22 mouse cellular contexts compared by ENCODE assay signal in the genomic region with DNA sequence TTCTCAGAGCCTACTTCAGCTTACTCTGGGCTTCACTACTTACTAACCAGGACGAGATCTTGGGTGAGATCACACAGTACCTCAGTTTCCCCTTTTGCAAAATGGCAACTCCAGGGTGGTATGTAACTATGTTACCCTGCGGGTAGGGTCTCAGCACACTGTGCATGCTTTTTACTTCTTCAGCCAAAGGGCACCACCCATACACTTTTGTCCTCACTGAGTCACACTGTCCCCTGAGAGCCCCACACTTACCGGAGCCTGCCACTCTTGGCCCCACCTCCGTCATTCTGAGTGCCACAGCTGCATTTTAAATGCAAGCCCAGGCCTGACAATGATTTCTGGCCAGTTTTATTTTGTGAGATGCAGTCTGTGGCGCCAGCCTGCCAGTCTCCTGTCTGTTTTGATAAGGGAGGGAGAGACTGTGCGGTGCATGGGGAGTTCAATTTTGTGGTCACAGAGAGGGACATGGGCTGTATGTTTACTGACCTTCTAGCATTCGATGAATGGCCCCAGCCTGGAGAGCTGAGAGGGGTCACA. TPM values are rescaled to one million over a fixed set of nuclear protein-coding genes. Genes with fewer than 3 reads are reported as not detected.
DNase-seq lines count a peak whose midpoint lies in the region; ATAC-seq and TF ChIP-seq lines count a peak whose summit lies in the region.
"Had no signal": no experiment of that assay in that cellular context is flagged by ENCODE, and none has a peak within 500 bp of the region (broad histone marks: within the 10 kb centered on the region; RNA-seq: fewer than 3 reads in every experiment).

No protein-coding gene starts in this region.

- TF ChIP-seq CTCF in stomach, postnatal 0 days (IDR thresholded peaks at IDR 0.05; ENCODE audit: low read depth) = no peak

- no peak overlapping the region for H3K4me3 ChIP-seq in hindbrain, embryonic 10.5 days
- H3K4me3 ChIP-seq in hindbrain, embryonic 14.5 days (replicated peaks; ENCODE audit: low read length) = no peak overlapping the region
- H3K4me3 ChIP-seq in lung, embryonic 16.5 days (ENCODE audit: low read length) = no peak overlapping the region
- no peak overlapping the region for H3K4me3 ChIP-seq in stomach, postnatal 0 days (ENCODE audit: low read depth, low read length)
- H3K4me3 ChIP-seq: embryonic facial prominence, embryonic 12.5 days; heart, embryonic 15.5 days; kidney, embryonic 15.5 days had no signal

- no peaks in the 10 kb centered on the region for H3K9me3 ChIP-seq in hindbrain, embryonic 10.5 days
- no peaks in the 10 kb centered on the region for H3K9me3 ChIP-seq in hindbrain, embryonic 14.5 days (ENCODE audit: control insufficient read depth, low read length)
- H3K9me3 ChIP-seq in lung, embryonic 16.5 days (ENCODE audit: control insufficient read depth, low read length) = no peaks in the 10 kb centered on the region; the same call in 1 of the 2 replicates
- H3K9me3 ChIP-seq in stomach, postnatal 0 days (ENCODE audit: control insufficient read depth, low read length) = no peaks in the 10 kb centered on the region
- H3K9me3 ChIP-seq: embryonic facial prominence, embryonic 12.5 days; heart, embryonic 15.5 days; kidney, embryonic 15.5 days had no signal

- no peaks in the 10 kb centered on the region; the same call in 1 of the 2 replicates for H3K27me3 ChIP-seq in hindbrain, embryonic 10.5 days (ENCODE audit: insufficient read depth, poor library complexity, severe bottlenecking)
- H3K27me3 ChIP-seq in hindbrain, embryonic 14.5 days (ENCODE audit: control insufficient read depth, insufficient read depth, low read length) = no peaks in the 10 kb centered on the region
- H3K27me3 ChIP-seq in lung, embryonic 16.5 days (ENCODE audit: control insufficient read depth, insufficient read depth, low read depth, low read length) = no peaks in the 10 kb centered on the region
- H3K27me3 ChIP-seq in stomach, postnatal 0 days (ENCODE audit: control insufficient read depth, insufficient read depth, low read length) = no peaks in the 10 kb centered on the region
- H3K27me3 ChIP-seq: embryonic facial prominence, embryonic 12.5 days; heart, embryonic 15.5 days; kidney, embryonic 15.5 days had no signal

- 74% methylated on average over 7 of the region's 7 CpGs for WGBS in hindbrain, embryonic 10.5 days
- 71% methylated on average over 7 of the region's 7 CpGs for WGBS in hindbrain, embryonic 14.5 days
- WGBS in lung, embryonic 16.5 days = 42% methylated on average over 7 of the region's 7 CpGs
- WGBS in stomach, postnatal 0 days = 56% methylated on average over 7 of the region's 7 CpGs

- H3K36me3 ChIP-seq in hindbrain, embryonic 10.5 days = no peaks in the 10 kb centered on the region
- H3K36me3 ChIP-seq in hindbrain, embryonic 14.5 days (replicated peaks; ENCODE audit: control insufficient read depth, insufficient read depth) = no peaks in the 10 kb centered on the region
- H3K36me3 ChIP-seq in lung, embryonic 16.5 days (ENCODE audit: control insufficient read depth, insufficient read depth, low read length) = no peaks in the 10 kb centered on the region
- H3K36me3 ChIP-seq in stomach, postnatal 0 days (ENCODE audit: control insufficient read depth, insufficient read depth, low read length) = no peaks in the 10 kb centered on the region
- H3K36me3 ChIP-seq: embryonic facial prominence, embryonic 12.5 days; heart, embryonic 15.5 days; kidney, embryonic 15.5 days had no signal

- no peak for DNase-seq in hindbrain, embryonic 10.5 days (ENCODE audit: low spot score)
- no peak for DNase-seq in hindbrain, embryonic 14.5 days (ENCODE audit: low spot score)
- no peak for DNase-seq in lung, postnatal 25 days (ENCODE audit: low spot score)
- DNase-seq in stomach, postnatal 0 days (ENCODE audit: low spot score) = no peak
- DNase-seq in adrenal gland, postnatal 25 days = no peak
- DNase-seq: adrenal gland, adult 8-10 months; cerebellum, adult 18-20 months; cerebellum, postnatal 14 days; forebrain, postnatal 0 days; gastrocnemius, postnatal 36 days; kidney, postnatal 36 days; lung, adult 18-20 months had no signal

- ATAC-seq in hindbrain, embryonic 14.5 days (ENCODE audit: low FRiP score) = no peak
- no peak for ATAC-seq in lung, embryonic 16.5 days (ENCODE audit: low read depth)
- ATAC-seq in megakaryocyte-erythroid progenitor cell, adult 5-6 weeks (replicated peaks; ENCODE audit: low FRiP score, low TSS enrichment, poor library complexity, severe bottlenecking) = peak; percentile 24; the same call in 1 of the 2 replicates
- ATAC-seq in stomach, postnatal 0 days (ENCODE audit: low FRiP score, low TSS enrichment) = 0 out of 2 replicates have a peak, but pooled peaks have one; percentile 14
- ATAC-seq: activated CD4-positive, CD25-positive, alpha-beta regulatory T cell, adult 4 months; forebrain, postnatal 0 days; hindbrain, postnatal 0 days; intestine, embryonic 16.5 days had no signal

- no peak overlapping the region for H3K4me2 ChIP-seq in hindbrain, embryonic 14.5 days (replicated peaks)
- no peak overlapping the region for H3K4me2 ChIP-seq in lung, embryonic 16.5 days (ENCODE audit: low read depth, low read length)
- H3K4me2 ChIP-seq in stomach, postnatal 0 days (replicated peaks; ENCODE audit: low read depth) = no peak overlapping the region
- H3K4me2 ChIP-seq: embryonic facial prominence, embryonic 12.5 days; heart, embryonic 15.5 days; kidney, embryonic 15.5 days; midbrain, embryonic 11.5 days had no signal

- peak overlapping the region; percentile 50; the same call in 1 of the 2 replicates for H3K27ac ChIP-seq in hindbrain, embryonic 10.5 days
- H3K27ac ChIP-seq in hindbrain, embryonic 14.5 days = no peak overlapping the region
- peak overlapping the region; percentile 80 for H3K27ac ChIP-seq in lung, embryonic 16.5 days (ENCODE audit: low read length)
- peak overlapping the region; percentile 58 for H3K27ac ChIP-seq in stomach, postnatal 0 days (replicated peaks)
- H3K27ac ChIP-seq: embryonic facial prominence, embryonic 12.5 days; heart, embryonic 15.5 days; hindbrain, postnatal 0 days; kidney, embryonic 15.5 days had no signal

- TF ChIP-seq EP300 in stomach, postnatal 0 days (optimal IDR thresholded peaks at IDR 0.05) = no peak

- H3K4me1 ChIP-seq in hindbrain, embryonic 10.5 days (replicated peaks) = peaks cover 35% of the 10 kb centered on the region
- H3K4me1 ChIP-seq in hindbrain, embryonic 14.5 days (replicated peaks; ENCODE audit: control insufficient read depth, insufficient read depth, low read length) = no peaks in the 10 kb centered on the region
- peaks cover 51% of the 10 kb centered on the region for H3K4me1 ChIP-seq in lung, embryonic 16.5 days (replicated peaks; ENCODE audit: control insufficient read depth, insufficient read depth, low read length)
- H3K4me1 ChIP-seq in stomach, postnatal 0 days (replicated peaks; ENCODE audit: control insufficient read depth, insufficient read depth) = peaks cover 14% of the 10 kb centered on the region

- H3K9ac ChIP-seq in hindbrain, embryonic 14.5 days = no peak overlapping the region
- H3K9ac ChIP-seq in lung, embryonic 16.5 days (ENCODE audit: low read length) = peak overlapping the region; percentile 37; the same call in 1 of the 2 replicates
- no peak overlapping the region for H3K9ac ChIP-seq in stomach, postnatal 0 days (ENCODE audit: low read length)
- H3K9ac ChIP-seq: embryonic facial prominence, embryonic 12.5 days; forebrain, postnatal 0 days; heart, embryonic 15.5 days; kidney, embryonic 15.5 days had no signal

RNA-seq across cellular contexts. Expression of a gene that starts 46.3 kb away (rescaled TPM):
- 0.71 and 1.7 TPM in 2 replicates for polyA plus RNA-seq in hindbrain, embryonic 10.5 days (2016; fragmentation: Nextera tagmentation; extraction: Ambion mirVana)
- 14.6 and 15.6 TPM in 2 replicates for polyA plus RNA-seq in hindbrain, embryonic 14.5 days (2014; fragmentation: Nextera tagmentation; extraction: Ambion mirVana)
- polyA plus RNA-seq in lung, embryonic 16.5 days (2015; fragmentation: Nextera tagmentation; extraction: Ambion mirVana) = 22.4 and 28.6 TPM in 2 replicates
- 0.20 TPM in 1 of 2 replicates, not detected in the other for total RNA-seq in megakaryocyte-erythroid progenitor cell, adult 5-6 weeks (2014; fragmentation: Nextera tagmentation)
- total RNA-seq in megakaryocyte-erythroid progenitor cell, adult 5-6 weeks (2017) = not detected in 2 replicates
- polyA plus RNA-seq in stomach, postnatal 0 days (2015; fragmentation: Nextera tagmentation; extraction: Ambion mirVana) = 4.7 and 5.3 TPM in 2 replicates
- total RNA-seq in adrenal gland, postnatal 25 days (2021) = 38.0 and 39.8 TPM in 2 replicates
- total RNA-seq: hematopoietic stem cell, adult 5-6 weeks had no signal
- polyA plus RNA-seq: activated CD4-positive, CD25-positive, alpha-beta regulatory T cell, adult 4 months had no signal

RNA-seq across cellular contexts. Expression of a gene that starts 59.8 kb away (rescaled TPM):
- 2.1 and 3.6 TPM in 2 replicates for polyA plus RNA-seq in hindbrain, embryonic 10.5 days (2016; fragmentation: Nextera tagmentation; extraction: Ambion mirVana)
- polyA plus RNA-seq in hindbrain, embryonic 14.5 days (2014; fragmentation: Nextera tagmentation; extraction: Ambion mirVana) = 3.2 TPM in 2 replicates
- 0.29 and 0.54 TPM in 2 replicates for polyA plus RNA-seq in lung, embryonic 16.5 days (2015; fragmentation: Nextera tagmentation; extraction: Ambion mirVana)
- not detected in 2 replicates for total RNA-seq in megakaryocyte-erythroid progenitor cell, adult 5-6 weeks (2014; fragmentation: Nextera tagmentation)
- total RNA-seq in megakaryocyte-erythroid progenitor cell, adult 5-6 weeks (2017) = 2.0 TPM in 1 of 2 replicates, not detected in the other
- polyA plus RNA-seq in stomach, postnatal 0 days (2015; fragmentation: Nextera tagmentation; extraction: Ambion mirVana) = 1.3 and 1.6 TPM in 2 replicates
- 1.0 and 1.2 TPM in 2 replicates for total RNA-seq in adrenal gland, postnatal 25 days (2021)
- total RNA-seq: gastrocnemius, postnatal 36 days; hematopoietic stem cell, adult 5-6 weeks had no signal
- polyA plus RNA-seq: activated CD4-positive, CD25-positive, alpha-beta regulatory T cell, adult 4 months had no signal

Comparison
In these comparisons a context has a peak if more than half of its experiments do, and no peak if none do; other contexts are left out.
1. ATAC-seq: peak in megakaryocyte-erythroid progenitor cell, adult 5-6 weeks (single experiment) and stomach, postnatal 0 days (single experiment); none in hindbrain, embryonic 14.5 days (single experiment) and lung, embryonic 16.5 days (single experiment).